Mouse (Mus musculus) mesoderm, embryonic 11.5 days (tissue): ENCODE data around the gene Pgam5.

ENCODE experiments used
- DNase-seq: peaks from one replicate; pipeline ENCODE4 v3.0.0-alpha.2; 2012; ENCODE audit warnings: low read depth, low spot score

Gene Pgam5

DNA sequence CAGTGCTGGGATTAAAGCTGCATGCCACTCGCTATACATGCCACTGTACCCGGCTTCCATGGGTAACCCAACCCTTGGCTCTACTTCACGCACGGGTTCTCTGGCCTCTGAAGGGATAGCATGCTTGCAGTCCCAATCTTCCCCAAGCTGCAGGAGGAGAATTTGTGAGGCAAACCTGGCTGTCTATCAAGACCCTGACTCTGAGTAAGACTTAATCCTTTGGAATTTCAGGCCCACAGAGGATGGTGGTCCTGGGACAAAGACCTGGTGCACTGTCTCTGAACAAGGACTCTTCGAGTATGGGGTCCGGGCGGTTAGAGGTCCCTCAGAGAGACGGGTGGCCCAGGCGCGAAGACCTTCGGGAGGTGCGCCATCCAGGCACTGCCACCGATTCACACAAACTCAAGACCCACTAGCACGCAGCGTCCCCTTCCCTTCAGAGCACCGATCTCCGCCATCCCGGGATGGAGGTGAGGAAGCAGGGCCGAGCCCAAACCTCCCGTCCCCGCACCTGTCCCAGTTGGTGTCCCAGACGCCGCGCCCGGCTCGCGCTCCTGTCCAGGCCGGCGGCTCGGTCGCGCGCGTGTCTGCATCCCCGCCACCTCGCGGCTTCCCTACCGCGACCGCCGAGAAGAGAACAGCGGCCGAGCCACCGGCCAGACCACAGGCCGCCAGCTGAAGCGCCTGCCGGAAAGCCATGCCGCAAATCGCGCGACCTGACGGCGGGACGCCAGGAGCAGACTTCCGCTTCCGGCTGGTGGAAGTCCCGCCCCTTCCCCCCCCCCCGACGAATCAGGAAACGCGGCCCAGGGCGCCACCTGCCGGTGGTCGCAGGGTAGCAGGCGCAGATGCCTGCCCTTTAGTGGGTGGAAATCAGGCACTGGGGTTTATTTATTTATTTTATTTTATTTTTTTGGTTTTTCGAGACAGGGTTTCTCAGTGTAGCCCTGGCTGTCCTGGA is at the start of gene Pgam5:
Pgam5 (minus strand) TSS at position 773 of the 961 bp plus-strand sequence.
- peak; percentile 95 for DNase-seq

- DNase-seq, result no peak
Observed at GRCm38 (mm10) chr5:110313127-110313526, 43.4 kb upstream of the Pgam5 start.

- no peak for DNase-seq
Observed at GRCm38 (mm10) chr5:110308861-110309260, 39.1 kb upstream of the Pgam5 start.

- no peak for DNase-seq
Observed at GRCm38 (mm10) chr5:110300591-110300990, 30.9 kb upstream of the Pgam5 start.

GRCm38 (mm10) chr5:110296637-110297036 is 26.9 kb upstream of the Pgam5 start:
- DNase-seq, result no peak

- no peak for DNase-seq
Observed at GRCm38 (mm10) chr5:110291649-110292048, 21.9 kb upstream of the Pgam5 start.

- DNase-seq, result peak; percentile 0
Observed at GRCm38 (mm10) chr5:110287084-110287475, 17.4 kb upstream of the Pgam5 start.

- no peak for DNase-seq
Observed at GRCm38 (mm10) chr5:110286446-110287083, 16.9 kb upstream of the Pgam5 start.

DNA sequence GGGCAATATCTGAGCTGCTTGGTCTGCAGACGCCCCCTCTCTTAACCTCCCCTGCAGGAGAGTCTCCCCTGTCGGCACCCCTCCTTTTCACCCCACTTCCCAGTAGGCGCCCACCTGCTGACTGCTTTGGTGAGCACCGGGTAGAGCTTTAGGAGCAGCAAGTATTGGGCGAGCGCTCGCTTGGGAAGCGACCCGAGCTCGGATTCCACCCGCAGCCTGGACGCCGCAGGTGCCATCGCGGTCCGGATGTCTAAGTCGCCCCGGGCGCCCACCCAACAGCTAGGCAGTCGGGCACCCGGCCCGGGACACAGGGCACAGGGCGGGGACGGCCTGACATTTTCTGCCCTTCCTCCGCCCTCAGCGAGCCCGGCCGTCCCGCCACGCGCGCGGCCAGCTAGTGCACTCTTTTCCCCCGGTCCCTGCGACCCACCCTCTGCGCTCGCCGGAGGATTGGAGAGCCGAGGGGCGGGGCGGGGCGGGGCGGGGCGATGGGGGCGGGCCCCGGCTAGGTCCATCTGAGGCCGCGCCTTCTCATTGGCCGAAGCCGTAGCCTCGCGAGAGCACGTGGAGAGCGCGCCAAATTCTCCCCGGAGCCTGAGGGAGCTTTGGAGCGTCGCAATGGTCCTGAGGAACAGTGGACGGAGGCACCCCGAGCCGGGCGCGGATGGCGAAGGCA is 16.2 kb upstream of the Pgam5 start, which contains the start of the genes Pxmp2 and Pole:
Pxmp2 (minus strand) TSS at position 417 of the 676 bp plus-strand sequence.
Pole (plus strand) TSS at position 537 of the 676 bp plus-strand sequence.
- peak; percentile 95 for DNase-seq

- DNase-seq, result peak; percentile 4
Observed at GRCm38 (mm10) chr5:110285156-110285555, 15.4 kb upstream of the Pgam5 start.

DNA sequence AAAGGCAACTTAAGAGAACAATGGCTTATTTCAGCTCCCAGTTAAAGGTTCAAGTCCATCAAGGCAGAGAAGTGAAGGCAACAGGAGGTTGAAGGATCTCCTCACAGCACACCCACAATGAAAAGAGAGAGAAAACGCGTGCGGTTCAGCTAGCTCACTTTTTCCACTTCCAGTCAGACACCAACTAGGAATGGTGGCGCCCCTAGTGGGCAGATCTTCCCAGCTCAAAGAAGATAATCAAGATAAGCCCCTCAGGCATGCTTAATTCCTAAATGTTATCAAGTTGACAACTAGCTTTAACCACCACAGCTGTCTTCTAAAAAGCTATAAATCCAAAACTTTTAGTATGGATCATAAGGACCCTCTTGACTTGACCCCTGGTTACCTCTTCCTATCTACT is 14.8 kb upstream of the Pgam5 start:
- peak; percentile 58 for DNase-seq

DNA sequence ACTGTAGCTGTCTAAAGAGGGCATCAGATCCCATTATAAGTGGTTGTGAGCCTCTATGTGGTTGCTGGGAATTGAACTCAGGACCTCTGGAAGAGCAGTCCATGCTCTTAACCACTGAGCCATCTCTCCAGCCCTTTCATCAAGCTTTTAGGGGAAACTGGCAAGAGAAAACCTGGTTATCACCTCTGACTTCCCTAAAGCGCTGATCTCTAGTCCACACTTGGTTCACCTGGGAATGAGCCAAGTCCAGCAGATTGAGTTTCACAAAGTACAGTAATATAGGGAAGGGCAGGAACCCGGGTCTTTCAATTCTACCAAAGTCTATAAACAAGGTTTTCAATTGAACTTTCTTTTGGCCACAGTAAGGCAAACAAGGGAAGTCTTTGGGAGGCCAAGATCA is 12.3 kb upstream of the Pgam5 start:
- no peak for DNase-seq

GRCm38 (mm10) chr5:110276910-110277309 is 7.2 kb upstream of the Pgam5 start:
- DNase-seq, result no peak

DNA sequence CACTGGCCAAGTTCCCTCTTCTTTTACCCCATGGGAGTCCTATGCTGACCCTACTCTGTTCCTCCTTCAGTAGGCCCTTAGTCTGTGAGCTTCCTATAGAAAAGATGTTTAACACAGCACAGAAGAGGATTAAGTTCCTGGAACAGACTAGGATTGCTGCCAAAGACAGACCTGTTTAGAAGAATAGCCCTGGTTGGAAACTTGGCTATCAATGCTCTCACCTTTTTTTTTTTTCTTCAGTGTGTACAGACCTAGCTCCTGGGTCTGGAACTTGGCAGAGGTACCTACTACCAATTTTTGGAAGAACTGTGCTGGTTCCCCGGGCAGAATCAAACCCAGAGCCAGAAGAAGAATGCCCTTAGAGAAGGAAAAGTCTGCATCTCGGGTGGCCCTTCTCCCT is 6.7 kb upstream of the Pgam5 start:
- DNase-seq, result no peak

DNA sequence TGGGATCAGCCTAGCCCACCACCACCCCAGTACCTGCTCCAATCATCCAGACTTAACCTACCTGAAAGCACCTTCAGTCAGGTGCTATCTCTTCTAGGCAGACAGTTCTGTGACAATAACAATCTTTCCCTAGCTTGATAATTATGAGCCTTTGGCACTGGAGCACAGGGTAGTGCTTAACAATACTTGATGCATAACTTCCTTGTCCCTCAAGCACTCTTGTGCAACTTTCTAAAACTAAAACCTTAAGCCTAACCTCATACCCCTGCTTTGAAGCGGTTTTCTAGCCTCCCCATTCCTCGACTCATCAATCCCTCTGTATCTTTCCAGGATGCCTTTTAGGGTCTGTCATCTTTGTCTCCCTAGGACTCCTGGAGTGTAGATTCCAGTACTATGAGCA is 5.1 kb upstream of the Pgam5 start:
- no peak for DNase-seq

- DNase-seq, result no peak
Observed at GRCm38 (mm10) chr5:110274147-110274546, 4.4 kb upstream of the Pgam5 start.

GRCm38 (mm10) chr5:110270242-110270641 is 529 bp upstream of the Pgam5 start:
- DNase-seq, result no peak

- DNase-seq, result no peak
Observed at GRCm38 (mm10) chr5:110266941-110267340, 2.8 kb downstream of the Pgam5 start.

GRCm38 (mm10) chr5:110244091-110244490 is 25.6 kb downstream of the Pgam5 start:
- no peak for DNase-seq

- no peak for DNase-seq
Observed at GRCm38 (mm10) chr5:110232346-110232745, 37.4 kb downstream of the Pgam5 start.

- DNase-seq, result peak; percentile 7
Observed at GRCm38 (mm10) chr5:110231638-110232037, 38.1 kb downstream of the Pgam5 start.
